Mouse (Mus musculus) midbrain, postnatal 0 days (tissue): ENCODE measurements around the gene Ikzf3. TPM values are rescaled to one million over a fixed set of nuclear protein-coding genes. Genes with fewer than 3 reads are reported as not detected.

ENCODE experiments used
- ATAC-seq: fragments of 200-750 bp; cut with Nextera tagmentation; 2 replicates; pipeline ENCODE4 v1.8.0; 2017; ENCODE audit warnings: moderate number of reproducible peaks, mild to moderate bottlenecking, moderate TSS enrichment, moderate library complexity; ENCODE audit not compliant: low FRiP score
- DNase-seq: peaks from one replicate; pipeline ENCODE4 v3.0.0-alpha.2; 2015; ENCODE audit warnings: low spot score
- H3K27ac ChIP-seq: fragments of 300-500 bp; sonication (generic); 2 replicates; pipeline ENCODE4 v1.5.1; 2014; ENCODE audit warnings: low read depth, mild to moderate bottlenecking, low read length, mixed read lengths
- H3K27me3 ChIP-seq: fragments of 300-500 bp; sonication (generic); 2 replicates; pipeline ENCODE4 v1.6.1; 2014; ENCODE audit warnings: low read length, control low read depth, mixed read lengths; ENCODE audit not compliant: insufficient read depth
- H3K36me3 ChIP-seq: fragments of 300-500 bp; sonication (generic); 2 replicates; pipeline ENCODE4 v1.6.1; 2014; ENCODE audit warnings: low read length, control low read depth, mixed read lengths; ENCODE audit not compliant: insufficient read depth
- H3K4me1 ChIP-seq: fragments of 300-500 bp; sonication (generic); 2 replicates; pipeline ENCODE4 v1.6.1; 2014; ENCODE audit warnings: mild to moderate bottlenecking, control low read depth, antibody characterized with exemption, low read length, mixed read lengths; ENCODE audit not compliant: insufficient read depth
- H3K4me2 ChIP-seq: fragments of 300-500 bp; sonication (generic); 2 replicates; pipeline ENCODE4 v1.6.1; 2014; ENCODE audit warnings: low read depth, mild to moderate bottlenecking, low read length, mixed read lengths; ENCODE audit not compliant: poor library complexity, severe bottlenecking
- H3K4me3 ChIP-seq: fragments of 300-500 bp; sonication (generic); 2 replicates; pipeline ENCODE4 v1.5.1; 2014; ENCODE audit warnings: low read depth, mild to moderate bottlenecking, low read length, moderate library complexity
- H3K9ac ChIP-seq: fragments of 300-500 bp; sonication (generic); replicated peaks from 2 replicates; pipeline ENCODE4 v1.6.1; 2014; ENCODE audit warnings: mild to moderate bottlenecking, low read length, moderate library complexity, mixed read lengths; ENCODE audit not compliant: poor library complexity, severe bottlenecking
- H3K9me3 ChIP-seq: fragments of 300-500 bp; sonication (generic); 2 replicates; pipeline ENCODE4 v1.6.1; 2016; ENCODE audit warnings: low read length, control low read depth
- CTCF ChIP-seq: IDR thresholded peaks from 2 replicates; pipeline ENCODE4 v1.5.1; 2016; ENCODE audit warnings: antibody characterized with exemption, mild to moderate bottlenecking
- WGBS: fragments of 180-500 bp; shearing (Covaris S2); extraction: QIAGEN DNeasy Blood & Tissue Kit; methylation state at CpG from one replicate; pipeline ENCODE4 v1.1.7; 2014; 5-methylcytosine and 5-hydroxymethylcytosine counted together
- polyA plus RNA-seq: library from polyadenylated mRNA; unstranded; fragments of >200 nt; fragmentation: Nextera tagmentation; extraction: Ambion mirVana; gene quantifications from 2 replicates; pipeline ENCODE4 v1.2.1, GENCODE M21; 2015
- total RNA-seq: library from RNA; depleted of rRNA; stranded (reverse); fragments of >200 nt; gene quantifications from 2 replicates; pipeline ENCODE4 v1.2.3, GENCODE M21; 2014

Gene Ikzf3
- total and polyA plus RNA-seq, 2 experiments from 2014 or later: 0.05 to 0.16 TPM

- H3K9ac ChIP-seq: no peak overlapping the region
- H3K4me3 ChIP-seq: no peak overlapping the region
- H3K4me1 ChIP-seq: no peaks in the 10 kb centered on the region
- ATAC-seq (no peak), DNase-seq (no peak)
- H3K4me2 ChIP-seq: no peak overlapping the region
- no peaks in the 10 kb centered on the region for H3K36me3 ChIP-seq
- no peaks in the 10 kb centered on the region for H3K9me3 ChIP-seq
- no peak for TF ChIP-seq CTCF
- no peaks in the 10 kb centered on the region for H3K27me3 ChIP-seq
- WGBS: 84% methylated on average over 22 of the region's 22 CpGs
- no peak overlapping the region for H3K27ac ChIP-seq
Observed at GRCm38 (mm10) chr11:98469761-98470714, 75.8 kb downstream of the Ikzf3 start.

DNA sequence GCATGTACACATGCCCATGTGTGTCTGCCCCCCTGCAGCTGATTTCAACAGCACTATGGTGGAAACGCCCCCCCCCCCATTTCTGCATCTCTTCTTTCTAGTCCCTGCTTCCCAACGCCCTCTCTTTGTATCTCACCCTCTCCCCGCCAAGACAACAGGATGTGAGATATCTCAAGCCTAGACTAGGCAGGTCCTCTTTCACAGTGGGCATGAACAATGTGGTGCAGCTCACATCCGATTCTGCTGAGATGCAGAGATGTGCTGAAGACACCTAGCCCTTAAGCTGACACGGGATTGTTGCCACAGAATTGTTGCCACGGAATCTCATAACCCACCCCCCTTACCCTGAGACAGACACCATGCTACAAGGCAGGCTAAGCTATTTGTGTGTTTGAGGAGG lies 81.3 kb downstream of the Ikzf3 start:
- Histone ChIP-seq H3K4me1 (no peaks in the 10 kb centered on the region), H3K27ac (no peak overlapping the region), H3K27me3 (no peaks in the 10 kb centered on the region), H3K9ac (no peak overlapping the region), H3K36me3 (no peaks in the 10 kb centered on the region), H3K9me3 (no peaks in the 10 kb centered on the region), H3K4me2 (no peak overlapping the region), H3K4me3 (no peak overlapping the region)
- 84% methylated on average over 6 of the region's 6 CpGs for WGBS
- TF ChIP-seq CTCF: no peak
- no peak for ATAC-seq
- DNase-seq: no peak

DNA sequence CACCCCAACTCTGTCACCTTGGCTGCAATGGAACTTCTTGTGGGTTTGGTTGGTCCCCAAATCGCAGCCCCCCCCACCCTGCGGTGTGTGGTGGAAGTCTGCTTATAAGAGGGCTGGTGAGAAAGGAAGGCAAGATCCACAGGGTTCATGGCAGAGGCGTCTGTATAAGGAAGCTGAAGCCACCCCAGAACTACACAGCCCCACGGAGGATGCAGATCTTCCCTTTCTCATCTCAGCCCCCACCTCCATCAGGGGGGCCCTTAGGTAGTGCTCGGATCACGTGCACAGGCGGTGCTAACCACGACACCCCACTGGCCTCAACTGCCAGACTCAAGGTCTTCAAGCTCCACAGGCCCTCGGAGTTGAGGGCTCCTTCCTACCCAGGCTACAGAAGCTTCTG lies 81.9 kb downstream of the Ikzf3 start:
- H3K9ac ChIP-seq: no peak overlapping the region
- no peak overlapping the region for H3K4me2 ChIP-seq
- H3K4me1 ChIP-seq: no peaks in the 10 kb centered on the region
- WGBS: 89% methylated on average over 9 of the region's 9 CpGs
- H3K9me3 ChIP-seq: no peaks in the 10 kb centered on the region
- H3K27ac ChIP-seq: no peak overlapping the region
- no peak overlapping the region for H3K4me3 ChIP-seq
- peaks cover 4% of the 10 kb centered on the region; the same call in 1 of the 2 replicates for H3K27me3 ChIP-seq
- TF ChIP-seq CTCF: no peak
- ATAC-seq: no peak
- no peaks in the 10 kb centered on the region for H3K36me3 ChIP-seq
- no peak for DNase-seq

DNA sequence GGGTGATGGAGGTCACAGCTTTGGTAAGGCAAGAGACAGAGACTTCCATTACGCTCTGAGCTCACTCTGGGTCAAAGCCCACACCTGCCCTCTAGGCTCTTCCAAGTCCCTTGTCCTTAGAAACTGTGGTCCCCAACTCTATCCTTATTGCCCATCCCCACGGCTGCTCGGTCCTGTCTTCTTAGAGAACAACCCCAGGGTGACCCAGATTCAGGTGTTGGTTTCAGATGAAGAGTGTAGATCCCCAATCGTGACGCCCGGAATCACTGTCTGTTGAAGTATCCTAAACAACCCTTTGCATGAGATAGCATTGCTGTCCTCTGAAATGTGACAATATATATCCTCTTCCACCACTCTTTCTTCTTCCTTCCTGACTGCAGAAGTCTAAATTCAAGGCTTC lies 83.6 kb downstream of the Ikzf3 start:
- Histone ChIP-seq H3K4me2 (no peak overlapping the region), H3K27me3 (peaks cover 7% of the 10 kb centered on the region), H3K9ac (no peak overlapping the region), H3K4me3 (no peak overlapping the region), H3K9me3 (no peaks in the 10 kb centered on the region), H3K27ac (no peak overlapping the region), H3K4me1 (no peaks in the 10 kb centered on the region), H3K36me3 (no peaks in the 10 kb centered on the region)
- no peak for TF ChIP-seq CTCF
- 90% methylated on average over 6 of the region's 6 CpGs for WGBS
- DNase-seq (no peak), ATAC-seq (no peak)

GRCm38 (mm10) chr11:98461109-98461720 lies 84.6 kb downstream of the Ikzf3 start:
- no peaks in the 10 kb centered on the region for H3K4me1 ChIP-seq
- no peak overlapping the region for H3K4me2 ChIP-seq
- WGBS: 58% methylated on average over 6 of the region's 6 CpGs
- no peaks in the 10 kb centered on the region for H3K36me3 ChIP-seq
- H3K27ac ChIP-seq: no peak overlapping the region
- no peaks in the 10 kb centered on the region for H3K9me3 ChIP-seq
- peaks cover 7% of the 10 kb centered on the region for H3K27me3 ChIP-seq
- DNase-seq (no peak), ATAC-seq (no peak)
- H3K9ac ChIP-seq: no peak overlapping the region
- H3K4me3 ChIP-seq: no peak overlapping the region
- TF ChIP-seq CTCF: no peak

GRCm38 (mm10) chr11:98459860-98460259 lies 86.0 kb downstream of the Ikzf3 start:
- Histone ChIP-seq H3K27ac (no peak overlapping the region), H3K4me1 (no peaks in the 10 kb centered on the region), H3K36me3 (no peaks in the 10 kb centered on the region), H3K9ac (no peak overlapping the region), H3K27me3 (peaks cover 7% of the 10 kb centered on the region), H3K4me3 (no peak overlapping the region), H3K9me3 (no peaks in the 10 kb centered on the region), H3K4me2 (no peak overlapping the region)
- WGBS: 83% methylated on average over 9 of the region's 9 CpGs
- ATAC-seq (no peak), DNase-seq (no peak)
- TF ChIP-seq CTCF: no peak
